8 mouse cellular contexts compared by ENCODE assay signal in genomic region chr7:27224877-27225575, GRCm38 (mm10). TPM values are rescaled to one million over a fixed set of nuclear protein-coding genes. Genes with fewer than 3 reads are reported as not detected.
A peak's percentile ranks its signal among the peaks of the same experiment; 100 is the strongest.
DNase-seq lines count a peak whose midpoint lies in the region; ATAC-seq and TF ChIP-seq lines count a peak whose summit lies in the region.

No protein-coding gene starts in this region.

- intact Hi-C loops in heart, postnatal 10 days (cut with DNase I): loop anchor here (2.0 kb wide), 1 partner anchor 18 kb away; no protein-coding TSS in a partner anchor

- H3K4me1 ChIP-seq in CH12.LX (ENCODE audit: control insufficient read depth in 1 of 2, insufficient read depth in 2 of 2): peaks cover 19 to 63% of the 10 kb centered on the region in 2 experiments
- peaks cover 33% of the 10 kb centered on the region for H3K4me1 ChIP-seq in embryonic facial prominence, embryonic 14.5 days (ENCODE audit: control insufficient read depth, insufficient read depth, low read length)
- peaks cover 83% of the 10 kb centered on the region for H3K4me1 ChIP-seq in liver, embryonic 15.5 days (replicated peaks)

- H3K27me3 ChIP-seq in CH12.LX (replicated peaks): no peaks in the 10 kb centered on the region
- H3K27me3 ChIP-seq in embryonic facial prominence, embryonic 14.5 days (replicated peaks; ENCODE audit: control insufficient read depth, insufficient read depth, low read length): no peaks in the 10 kb centered on the region
- H3K27me3 ChIP-seq in liver, embryonic 15.5 days: no peaks in the 10 kb centered on the region

- H3K27ac ChIP-seq in CH12.LX (ENCODE audit: insufficient read depth, low read depth): peak overlapping the region; percentile 1; the same call in 1 of the 2 replicates
- H3K27ac ChIP-seq in embryonic facial prominence, embryonic 14.5 days (replicated peaks; ENCODE audit: low read depth, low read length): no peak overlapping the region
- H3K27ac ChIP-seq in liver, embryonic 15.5 days (replicated peaks): no peak overlapping the region

- no peaks in the 10 kb centered on the region for H3K9me3 ChIP-seq in CH12.LX (replicated peaks; ENCODE audit: low read length)
- no peaks in the 10 kb centered on the region for H3K9me3 ChIP-seq in embryonic facial prominence, embryonic 14.5 days (ENCODE audit: control insufficient read depth, low read length)
- H3K9me3 ChIP-seq in liver, embryonic 15.5 days (replicated peaks): no peaks in the 10 kb centered on the region

- peak; percentile 25 to 69 for DNase-seq in frontal cortex, adult 2 months (ENCODE audit: extremely low spot score in 1 of 2, low spot score in 1 of 2)
- no peak for DNase-seq in frontal cortex, postnatal 14 days (ENCODE audit: low spot score in 2 of 2)
- DNase-seq in CH12.LX (ENCODE audit: extremely low read depth): peak; percentile 18
- DNase-seq in embryonic facial prominence, embryonic 14.5 days (ENCODE audit: low spot score): peak; percentile 66
- DNase-seq in heart, postnatal 10 days: peak; percentile 30 to 34
- no peak for DNase-seq in spleen, postnatal 36 days (ENCODE audit: low spot score in 2 of 2)
- no peak for DNase-seq in spleen, adult 12 weeks (ENCODE audit: low spot score)

- peak; percentile 23; the same call in 1 of the 2 replicates for ATAC-seq in embryonic facial prominence, embryonic 14.5 days (ENCODE audit: low read depth)
- ATAC-seq in liver, embryonic 15.5 days (ENCODE audit: insufficient read depth): no peak

- no peak for TF ChIP-seq CTCF in CH12.LX (conservative IDR thresholded peaks at IDR 0.05 in 1 of 2, IDR thresholded peaks at IDR 0.05 in 1 of 2; ENCODE audit: low read depth in 2 of 2, low read length in 2 of 2)

- no peak for TF ChIP-seq EP300 in CH12.LX (IDR thresholded peaks at IDR 0.05; ENCODE audit: low read length)

- dilution Hi-C loops in CH12.LX (cut with MboI; ENCODE audit: extremely low pct_ligation_motif_present, extremely low pct_unique_long_range_greater_than_20kb, low sequenced_read_pairs): no loop called here

- peak overlapping the region; percentile 16 to 47 (median 30) for H3K4me3 ChIP-seq in CH12.LX (replicated peaks in 1 of 3; ENCODE audit: low read depth in 2 of 3, low read length in 2 of 3, poor library complexity in 1 of 3)
- H3K4me3 ChIP-seq in embryonic facial prominence, embryonic 14.5 days (ENCODE audit: low read depth, low read length): peak overlapping the region; percentile 88
- H3K4me3 ChIP-seq in liver, embryonic 15.5 days (replicated peaks): no peak overlapping the region

- peak overlapping the region; percentile 22; the same call in 1 of the 2 replicates for H3K9ac ChIP-seq in CH12.LX (ENCODE audit: insufficient read depth, low read depth)
- H3K9ac ChIP-seq in embryonic facial prominence, embryonic 14.5 days (ENCODE audit: low read depth, low read length): peak overlapping the region; percentile 85; the same call in 1 of the 2 replicates
- no peak overlapping the region for H3K9ac ChIP-seq in liver, embryonic 15.5 days

- in situ Hi-C loops in CH12.LX (cut with MboI; ENCODE audit: low pct_ligation_motif_present, low pct_unique_long_range_greater_than_20kb, low sequenced_read_pairs): loop anchor here (5.0 kb wide), 2 partner anchors 33 to 63 kb away; no protein-coding TSS in a partner anchor

- no peak for TF ChIP-seq RAD21 in CH12.LX (IDR thresholded peaks at IDR 0.05; ENCODE audit: low read depth, low read length)

- peaks cover 14% of the 10 kb centered on the region; the same call in 1 of the 2 replicates for H3K79me2 ChIP-seq in CH12.LX (replicated peaks; ENCODE audit: control insufficient read depth, extremely low read depth, insufficient read depth, poor library complexity, severe bottlenecking)

- H3K36me3 ChIP-seq in CH12.LX (replicated peaks in 1 of 2; ENCODE audit: control insufficient read depth in 1 of 2, insufficient read depth in 1 of 2, low read length in 1 of 2): peaks cover 0 to 36% of the 10 kb centered on the region in 2 experiments
- peaks cover 19% of the 10 kb centered on the region for H3K36me3 ChIP-seq in embryonic facial prominence, embryonic 14.5 days (ENCODE audit: control insufficient read depth, insufficient read depth, low read length)
- no peaks in the 10 kb centered on the region for H3K36me3 ChIP-seq in liver, embryonic 15.5 days (replicated peaks)

- H3K4me2 ChIP-seq in CH12.LX (ENCODE audit: insufficient read depth, low read depth, poor library complexity, severe bottlenecking): peak overlapping the region; percentile 78
- peak overlapping the region; percentile 89 for H3K4me2 ChIP-seq in embryonic facial prominence, embryonic 14.5 days (ENCODE audit: low read depth, low read length)
- H3K4me2 ChIP-seq in liver, embryonic 15.5 days: peak overlapping the region; percentile 93; the same call in 1 of the 2 replicates

- no peak for TF ChIP-seq POLR2A in CH12.LX (IDR thresholded peaks at IDR 0.05; ENCODE audit: low read depth, low read length)

- 56% methylated on average over 11 of the region's 11 CpGs for WGBS in embryonic facial prominence, embryonic 14.5 days
- WGBS in liver, embryonic 15.5 days (ENCODE audit: insufficient replicate concordance): 80% methylated on average over 11 of the region's 11 CpGs

TF ChIP-seq in CH12.LX, 34 proteins besides CTCF, POLR2A, EP300 and RAD21 (continues in another document):
- TF ChIP-seq USF2 (conservative IDR thresholded peaks at IDR 0.05; ENCODE audit: low read depth, low read length) (no peak), NRF1 (IDR thresholded peaks at IDR 0.05; ENCODE audit: low read depth, low read length) (peak; percentile 77), JUN (IDR thresholded peaks at IDR 0.05; ENCODE audit: insufficient read depth, low read depth, low read length) (no peak), POLR2AphosphoS2 (IDR thresholded peaks at IDR 0.05; ENCODE audit: low read depth, low read length) (no peak), SIN3A (IDR thresholded peaks at IDR 0.05; ENCODE audit: low read length) (peak; percentile 81), IRF4 (IDR thresholded peaks at IDR 0.05; ENCODE audit: low read depth, low read length) (no peak), TCF12 (IDR thresholded peaks at IDR 0.05; ENCODE audit: low read depth, low read length) (peak; percentile 45; the same call in 1 of the 2 replicates), SMC3 (IDR thresholded peaks at IDR 0.05; ENCODE audit: low read depth, low read length) (no peak), ETS1 (conservative IDR thresholded peaks at IDR 0.05; ENCODE audit: low read depth, low read length) (peak; percentile 88), BHLHE40 (IDR thresholded peaks at IDR 0.05; ENCODE audit: low read depth, low read length) (peak; percentile 33; the same call in 1 of the 2 replicates), TBP (conservative IDR thresholded peaks at IDR 0.05; ENCODE audit: low read depth, low read length) (no peak), MXI1 (IDR thresholded peaks at IDR 0.05; ENCODE audit: low read depth, low read length) (peak; percentile 32; the same call in 1 of the 2 replicates), CHD1 (IDR thresholded peaks at IDR 0.05; ENCODE audit: low read depth, low read length) (peak; percentile 90; the same call in 1 of the 2 replicates), MAZ (IDR thresholded peaks at IDR 0.05; ENCODE audit: low read depth, low read length) (no peak), MAFK (IDR thresholded peaks at IDR 0.05; ENCODE audit: insufficient replicate concordance, low read length) (no peak), CHD2 (IDR thresholded peaks at IDR 0.05; ENCODE audit: low read length) (no peak)

RNA-seq across cellular contexts. Expression of gene Itpkc, which starts 3.4 kb away (rescaled TPM):
- polyA plus RNA-seq in frontal cortex, adult 2 months (2012; rRNA removed): 5.2 and 6.7 TPM in 2 replicates
- 5.9 and 8.1 TPM in 2 replicates for total RNA-seq in CH12.LX (2012; rRNA removed)
- total RNA-seq in CH12.LX (2014; rRNA removed): 3.2 and 4.0 TPM in 2 replicates
- polyA plus RNA-seq in CH12.LX (2012; ENCODE audit: insufficient read length, low read depth): 4.0 and 4.1 TPM in 2 replicates
- 8.1 and 8.7 TPM in 2 replicates for polyA plus RNA-seq in embryonic facial prominence, embryonic 14.5 days (2014; fragmentation: Nextera tagmentation; extraction: Ambion mirVana)
- total RNA-seq in heart, postnatal 10 days (2021): 1 to 10 TPM; 4.2 to 4.5 TPM
- polyA plus RNA-seq in liver, embryonic 15.5 days (2015; fragmentation: Nextera tagmentation; extraction: Ambion mirVana): 1.7 and 2.1 TPM in 2 replicates

RNA-seq across cellular contexts. Expression of gene Coq8b, which starts 7.8 kb away (rescaled TPM):
- 39.1 and 40.5 TPM in 2 replicates for polyA plus RNA-seq in frontal cortex, adult 2 months (2012; rRNA removed)
- total RNA-seq in CH12.LX (2012; rRNA removed) (21.7 and 26.5 TPM in 2 replicates), CH12.LX (2014; rRNA removed) (16.0 and 19.7 TPM in 2 replicates)
- 20.6 and 21.3 TPM in 2 replicates for polyA plus RNA-seq in CH12.LX (2012; ENCODE audit: insufficient read length, low read depth)
- polyA plus RNA-seq in embryonic facial prominence, embryonic 14.5 days (2014; fragmentation: Nextera tagmentation; extraction: Ambion mirVana): 16.8 and 18.2 TPM in 2 replicates
- total RNA-seq in heart, postnatal 10 days (2021): 10 to 100 TPM; 12.8 TPM
- 23.8 and 26.5 TPM in 2 replicates for polyA plus RNA-seq in liver, embryonic 15.5 days (2015; fragmentation: Nextera tagmentation; extraction: Ambion mirVana)

RNA-seq across cellular contexts. Expression of gene Snrpa, which starts 29.0 kb away (rescaled TPM):
- polyA plus RNA-seq in frontal cortex, adult 2 months (2012; rRNA removed): 190 and 196 TPM in 2 replicates
- total RNA-seq in CH12.LX (2012; rRNA removed) (123 and 130 TPM in 2 replicates), CH12.LX (2014; rRNA removed) (67.1 and 74.4 TPM in 2 replicates)
- polyA plus RNA-seq in CH12.LX (2012; ENCODE audit: insufficient read length, low read depth): 196 and 233 TPM in 2 replicates
- 187 and 232 TPM in 2 replicates for polyA plus RNA-seq in embryonic facial prominence, embryonic 14.5 days (2014; fragmentation: Nextera tagmentation; extraction: Ambion mirVana)
- total RNA-seq in heart, postnatal 10 days (2021): 10 to 100 TPM; 46.9 to 52.7 TPM
- 79.3 and 89.6 TPM in 2 replicates for polyA plus RNA-seq in liver, embryonic 15.5 days (2015; fragmentation: Nextera tagmentation; extraction: Ambion mirVana)

RNA-seq across cellular contexts. Expression of gene BC024978, which starts 29.4 kb away (rescaled TPM):
- 17.5 and 17.7 TPM in 2 replicates for polyA plus RNA-seq in frontal cortex, adult 2 months (2012; rRNA removed)
- total RNA-seq in CH12.LX (2012; rRNA removed) (1.6 and 1.9 TPM in 2 replicates), CH12.LX (2014; rRNA removed) (0.90 and 1.7 TPM in 2 replicates)
- 5.7 and 9.4 TPM in 2 replicates for polyA plus RNA-seq in CH12.LX (2012; ENCODE audit: insufficient read length, low read depth)
- 3.0 and 3.6 TPM in 2 replicates for polyA plus RNA-seq in embryonic facial prominence, embryonic 14.5 days (2014; fragmentation: Nextera tagmentation; extraction: Ambion mirVana)
- 10 to 100 TPM; 13.6 to 14.1 TPM for total RNA-seq in heart, postnatal 10 days (2021)
- polyA plus RNA-seq in liver, embryonic 15.5 days (2015; fragmentation: Nextera tagmentation; extraction: Ambion mirVana): 0.79 and 1.0 TPM in 2 replicates

RNA-seq across cellular contexts. Expression of gene Numbl, which starts 33.2 kb away (rescaled TPM):
- polyA plus RNA-seq in frontal cortex, adult 2 months (2012; rRNA removed): 95.1 and 100 TPM in 2 replicates
- 1.5 and 2.3 TPM in 2 replicates for total RNA-seq in CH12.LX (2012; rRNA removed)
- total RNA-seq in CH12.LX (2014; rRNA removed): 0.68 and 0.81 TPM in 2 replicates
- 2.7 and 2.9 TPM in 2 replicates for polyA plus RNA-seq in CH12.LX (2012; ENCODE audit: insufficient read length, low read depth)
- 25.1 and 28.4 TPM in 2 replicates for polyA plus RNA-seq in embryonic facial prominence, embryonic 14.5 days (2014; fragmentation: Nextera tagmentation; extraction: Ambion mirVana)
- total RNA-seq in heart, postnatal 10 days (2021): 10 to 100 TPM; 10.7 to 13.8 TPM
- 2.0 and 2.6 TPM in 2 replicates for polyA plus RNA-seq in liver, embryonic 15.5 days (2015; fragmentation: Nextera tagmentation; extraction: Ambion mirVana)

Comparison
In these comparisons a context has a peak if more than half of its experiments do, and no peak if none do; other contexts are left out.
1. DNase-seq: peak in frontal cortex, adult 2 months (2 of 2), CH12.LX (single experiment), embryonic facial prominence, embryonic 14.5 days (single experiment) and heart, postnatal 10 days (2 of 2); none in frontal cortex, postnatal 14 days (0 of 2), spleen, postnatal 36 days (0 of 2) and spleen, adult 12 weeks (single experiment).
2. Peak in every context shown above with its lines, with median percentiles within 50 percentile points of each other: H3K4me2 ChIP-seq.